In the genomic region with DNA sequence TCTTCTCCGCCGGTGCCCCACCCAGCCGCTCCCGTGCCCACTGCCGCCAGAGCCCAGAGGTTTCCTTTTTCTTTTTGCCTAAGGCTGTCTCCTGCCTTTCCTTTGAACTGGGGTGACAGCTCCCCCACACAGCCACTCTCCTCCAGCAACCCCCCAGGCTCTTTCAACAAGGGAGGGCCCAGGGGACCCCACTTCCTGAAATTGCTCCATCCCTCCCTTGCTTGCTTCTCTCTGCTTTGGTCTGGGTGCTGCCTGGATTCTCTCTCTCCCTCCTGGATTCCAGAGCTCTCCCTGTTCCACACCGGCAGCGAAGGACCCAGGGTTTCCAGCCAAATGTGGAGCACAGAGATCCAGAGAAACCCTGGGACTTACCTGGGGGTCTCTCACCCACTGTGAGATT, we compare ENCODE assay signal across 23 mouse cellular contexts. TPM values are rescaled to one million over a fixed set of nuclear protein-coding genes. Genes with fewer than 3 reads are reported as not detected.
"Had no signal": no experiment of that assay in that cellular context is flagged by ENCODE, and none has a peak within 500 bp of the region (broad histone marks: within the 10 kb centered on the region; RNA-seq: fewer than 3 reads in every experiment).

No protein-coding gene starts in this region.

- H3K4me2 ChIP-seq: kidney, embryonic 15.5 days; limb, embryonic 12.5 days; liver, embryonic 12.5 days; liver, embryonic 15.5 days; lung, embryonic 15.5 days; midbrain, embryonic 13.5 days; neural tube, embryonic 13.5 days had no signal

- ATAC-seq: liver, embryonic 12.5 days; midbrain, embryonic 13.5 days; midbrain, embryonic 16.5 days had no signal

- H3K27ac ChIP-seq: kidney, embryonic 15.5 days; left cerebral cortex, adult 2 months; limb, embryonic 12.5 days; liver, embryonic 12.5 days; liver, embryonic 15.5 days; lung, embryonic 15.5 days; midbrain, embryonic 13.5 days; neural tube, embryonic 13.5 days had no signal

- H3K9me3 ChIP-seq: kidney, embryonic 15.5 days; limb, embryonic 12.5 days; liver, embryonic 12.5 days; liver, embryonic 15.5 days; lung, embryonic 15.5 days; midbrain, embryonic 13.5 days; neural tube, embryonic 13.5 days had no signal

- H3K36me3 ChIP-seq: kidney, embryonic 15.5 days; limb, embryonic 12.5 days; liver, embryonic 12.5 days; liver, embryonic 15.5 days; lung, embryonic 15.5 days; midbrain, embryonic 13.5 days; neural tube, embryonic 13.5 days had no signal

- H3K9ac ChIP-seq: kidney, embryonic 15.5 days; limb, embryonic 12.5 days; liver, embryonic 12.5 days; liver, embryonic 15.5 days; lung, embryonic 15.5 days; midbrain, embryonic 13.5 days; neural tube, embryonic 13.5 days had no signal

- H3K4me3 ChIP-seq: kidney, embryonic 15.5 days; left cerebral cortex, adult 2 months; limb, embryonic 12.5 days; liver, embryonic 12.5 days; liver, embryonic 15.5 days; lung, embryonic 15.5 days; midbrain, embryonic 13.5 days; myocyte; neural tube, embryonic 13.5 days had no signal

- DNase-seq: kidney, adult 18-20 months; kidney, postnatal 10 days; kidney, postnatal 36 days; layer of hippocampus, postnatal 36 days; liver; lung, adult 18-20 months; lung, postnatal 10 days; lung, postnatal 36 days; thymus, adult 18-20 months; thymus, postnatal 36 days had no signal

RNA-seq across cellular contexts. Expression of a gene that starts 4.7 kb away (rescaled TPM):
- total RNA-seq: megakaryocyte-erythroid progenitor cell, adult 5-6 weeks; monocyte, adult 5-6 weeks; neutrophil, adult 5-6 weeks had no signal

RNA-seq across cellular contexts. Expression of a gene that starts 32.1 kb away (rescaled TPM):
- total RNA-seq: layer of hippocampus, postnatal 36 days had no signal
